Mouse (Mus musculus) olfactory bulb, adult 2 months (tissue): ENCODE data around the gene Cbfa2t2. TPM values are rescaled to one million over a fixed set of nuclear protein-coding genes. Genes with fewer than 3 reads are reported as not detected.

ENCODE experiments used
- H3K27ac ChIP-seq: fragments of 200-500 bp; 2 replicates; pipeline ENCODE4 v1.5.1; 2012; ENCODE audit warnings: low read depth, low read length; ENCODE audit not compliant: insufficient read depth
- H3K4me1 ChIP-seq: fragments of 200-500 bp; 2 replicates; pipeline ENCODE4 v1.6.1; 2012; ENCODE audit warnings: low read length; ENCODE audit not compliant: control insufficient read depth, insufficient read depth
- H3K4me3 ChIP-seq: fragments of 200-500 bp; 2 replicates; pipeline ENCODE4 v1.5.1; 2012; ENCODE audit warnings: mild to moderate bottlenecking, low read depth, low read length, moderate library complexity; ENCODE audit not compliant: insufficient read depth
- CTCF ChIP-seq: fragments of 200-500 bp; IDR thresholded peaks from 2 replicates; pipeline ENCODE4 v1.5.1; 2012; ENCODE audit warnings: low read depth, mild to moderate bottlenecking, low read length, moderate library complexity; ENCODE audit not compliant: insufficient read depth
- POLR2A ChIP-seq: fragments of 200-500 bp; IDR thresholded peaks from 2 replicates; pipeline ENCODE4 v1.6.1; 2012; ENCODE audit warnings: mild to moderate bottlenecking, low read depth, low read length, moderate library complexity; ENCODE audit not compliant: insufficient read depth
- WGBS: fragments of 180-500 bp; shearing (Covaris S2); methylation state at CpG from one replicate; pipeline ENCODE4 v1.1.7; 2018; 5-methylcytosine and 5-hydroxymethylcytosine counted together
- polyA plus RNA-seq: library from polyadenylated mRNA; stranded (reverse); fragments of >200 nt; gene quantifications from 2 replicates; pipeline ENCODE4 v1.2.4, GENCODE M21; 2012; ENCODE audit warnings: low replicate concordance; ENCODE audit not compliant: missing spikeins, insufficient read depth, insufficient read length

The Cbfa2t2 gene
- polyA plus RNA-seq, result not detected in 2 replicates

- Histone ChIP-seq H3K4me1 (no peaks in the 10 kb centered on the region), H3K4me3 (peak within 1 kb of the TSS; percentile 94), H3K27ac (peak within 1 kb of the TSS; percentile 39; the same call in 1 of the 2 replicates)
- WGBS, result under 1% methylated on average over 67 of the region's 70 CpGs
- TF ChIP-seq CTCF (no peak), POLR2A (no peak)
Measured at GRCm38 (mm10) chr2:154436458-154437190, at the start of gene Cbfa2t2. TSS of gene Cbfa2t2 (plus strand) at chr2:154436481.

- H3K27ac ChIP-seq, result no peak overlapping the region
- WGBS, result 56% methylated on average over 11 of the region's 11 CpGs
- peaks cover 9% of the 10 kb centered on the region; the same call in 1 of the 2 replicates for H3K4me1 ChIP-seq
- H3K4me3 ChIP-seq, result no peak overlapping the region
- TF ChIP-seq CTCF (no peak), POLR2A (no peak)
Measured at GRCm38 (mm10) chr2:154390180-154390964, 45.9 kb upstream of the Cbfa2t2 start.

GRCm38 (mm10) chr2:154394602-154395001 lies 41.7 kb upstream of the Cbfa2t2 start:
- Histone ChIP-seq H3K4me1 (peaks cover 9% of the 10 kb centered on the region; the same call in 1 of the 2 replicates), H3K4me3 (no peak overlapping the region), H3K27ac (no peak overlapping the region)
- WGBS, result 71% methylated on average over 3 of the region's 3 CpGs
- TF ChIP-seq CTCF, result no peak
- TF ChIP-seq POLR2A, result no peak

GRCm38 (mm10) chr2:154396529-154396928 lies 39.8 kb upstream of the Cbfa2t2 start:
- H3K4me3 ChIP-seq, result no peak overlapping the region
- no peaks in the 10 kb centered on the region for H3K4me1 ChIP-seq
- no peak overlapping the region for H3K27ac ChIP-seq
- TF ChIP-seq CTCF, result no peak
- no peak for TF ChIP-seq POLR2A
- 88% methylated on average over 2 of the region's 2 CpGs for WGBS

GRCm38 (mm10) chr2:154398267-154398666 lies 38.0 kb upstream of the Cbfa2t2 start:
- WGBS, result 67% methylated on average over 7 of the region's 7 CpGs
- Histone ChIP-seq H3K27ac (no peak overlapping the region), H3K4me3 (no peak overlapping the region), H3K4me1 (peaks cover 5% of the 10 kb centered on the region)
- no peak for TF ChIP-seq CTCF
- no peak for TF ChIP-seq POLR2A

- Histone ChIP-seq H3K27ac (0 out of 2 replicates have a peak overlapping the region, but pooled peaks have one; percentile 23), H3K4me3 (no peak overlapping the region), H3K4me1 (peaks cover 10% of the 10 kb centered on the region)
- 56% methylated on average over 2 of the region's 2 CpGs for WGBS
- TF ChIP-seq CTCF, result no peak
- no peak for TF ChIP-seq POLR2A
Measured at GRCm38 (mm10) chr2:154399325-154399724, 37.0 kb upstream of the Cbfa2t2 start.

- Histone ChIP-seq H3K4me3 (no peak overlapping the region), H3K4me1 (peaks cover 10% of the 10 kb centered on the region), H3K27ac (no peak overlapping the region)
- WGBS, result 59% methylated on average over 1 of the region's 1 CpGs
- TF ChIP-seq POLR2A (no peak), CTCF (no peak)
Measured at GRCm38 (mm10) chr2:154401976-154402375, 34.3 kb upstream of the Cbfa2t2 start.

- 20% methylated on average over 7 of the region's 7 CpGs for WGBS
- Histone ChIP-seq H3K27ac (no peak overlapping the region; the same call in 1 of the 2 replicates), H3K4me3 (no peak overlapping the region), H3K4me1 (peaks cover 13% of the 10 kb centered on the region)
- TF ChIP-seq CTCF (no peak), POLR2A (no peak)
Measured at GRCm38 (mm10) chr2:154402811-154403210, 33.5 kb upstream of the Cbfa2t2 start.

- no peak overlapping the region for H3K27ac ChIP-seq
- 49% methylated on average over 5 of the region's 5 CpGs for WGBS
Measured at GRCm38 (mm10) chr2:154405447-154405994, 30.8 kb upstream of the Cbfa2t2 start.

More at GRCm38 (mm10) chr2:154405447-154405994, 30.8 kb upstream of the Cbfa2t2 start:
- Histone ChIP-seq H3K4me3 (no peak overlapping the region), H3K4me1 (peaks cover 17% of the 10 kb centered on the region)
- TF ChIP-seq POLR2A, result no peak
- no peak for TF ChIP-seq CTCF
